In genomic region chr2:32509896-32510295, GRCm38 (mm10) we compare ENCODE assay signal across 8 mouse cellular contexts. TPM values are rescaled to one million over a fixed set of nuclear protein-coding genes. Genes with fewer than 3 reads are reported as not detected.
A peak's percentile ranks its signal among the peaks of the same experiment; 100 is the strongest.
DNase-seq lines count a peak whose midpoint lies in the region; ATAC-seq and TF ChIP-seq lines count a peak whose summit lies in the region.

No protein-coding gene starts in this region.

- H3K36me3 ChIP-seq in embryonic facial prominence, embryonic 12.5 days, result no peaks in the 10 kb centered on the region
- no peaks in the 10 kb centered on the region for H3K36me3 ChIP-seq in intestine, postnatal 0 days (ENCODE audit: control insufficient read depth, insufficient read depth)
- no peaks in the 10 kb centered on the region for H3K36me3 ChIP-seq in neural tube, embryonic 15.5 days

- H3K9ac ChIP-seq in embryonic facial prominence, embryonic 12.5 days, result peak overlapping the region; percentile 15; the same call in 1 of the 2 replicates
- H3K9ac ChIP-seq in intestine, postnatal 0 days (ENCODE audit: low read depth, low read length), result no peak overlapping the region
- no peak overlapping the region for H3K9ac ChIP-seq in neural tube, embryonic 15.5 days (replicated peaks)

- no peak for TF ChIP-seq POLR2A in lung, adult 2 months (IDR thresholded peaks at IDR 0.05; ENCODE audit: borderline replicate concordance, extremely low read depth, low read depth, low read length)

- no peak overlapping the region for H3K4me3 ChIP-seq in lung, adult 2 months (replicated peaks; ENCODE audit: extremely low read depth, low read depth, low read length)
- H3K4me3 ChIP-seq in embryonic facial prominence, embryonic 12.5 days, result no peak overlapping the region
- H3K4me3 ChIP-seq in intestine, postnatal 0 days (ENCODE audit: low read depth, low read length), result no peak overlapping the region
- H3K4me3 ChIP-seq in neural tube, embryonic 15.5 days (replicated peaks), result no peak overlapping the region

- DNase-seq in lung, adult 18-20 months, result peak; percentile 28 to 61
- DNase-seq in lung, adult 2 months, result no peak
- no peak for DNase-seq in right cerebral cortex, postnatal 36 days (ENCODE audit: low spot score in 2 of 2)
- DNase-seq in gastrocnemius, postnatal 36 days, result no peak
- DNase-seq in cerebellum, adult 9-11 months, result no peak

- H3K4me1 ChIP-seq in lung, adult 2 months (ENCODE audit: control insufficient read depth, insufficient read depth, low read length), result peaks cover 19% of the 10 kb centered on the region
- peaks cover 12% of the 10 kb centered on the region for H3K4me1 ChIP-seq in embryonic facial prominence, embryonic 12.5 days
- H3K4me1 ChIP-seq in intestine, postnatal 0 days (replicated peaks; ENCODE audit: control insufficient read depth, insufficient read depth, low read length), result no peaks in the 10 kb centered on the region; the same call in 1 of the 2 replicates
- 0 out of 2 replicates have a peak, but pooled peaks cover 3% of the 10 kb centered on the region for H3K4me1 ChIP-seq in neural tube, embryonic 15.5 days

- no peaks in the 10 kb centered on the region for H3K27me3 ChIP-seq in embryonic facial prominence, embryonic 12.5 days
- no peaks in the 10 kb centered on the region for H3K27me3 ChIP-seq in intestine, postnatal 0 days (replicated peaks; ENCODE audit: control insufficient read depth, insufficient read depth, low read length)
- no peaks in the 10 kb centered on the region for H3K27me3 ChIP-seq in neural tube, embryonic 15.5 days (replicated peaks)

- H3K27ac ChIP-seq in embryonic facial prominence, embryonic 12.5 days, result peak overlapping the region; percentile 63
- H3K27ac ChIP-seq in intestine, postnatal 0 days (ENCODE audit: low read depth, low read length), result peak overlapping the region; percentile 10; the same call in 1 of the 2 replicates
- peak overlapping the region; percentile 33 for H3K27ac ChIP-seq in neural tube, embryonic 15.5 days (replicated peaks)

- intact Hi-C loops in gastrocnemius, postnatal 36 days (cut with DNase I), result no loop called here

- no peak for TF ChIP-seq CTCF in lung, adult 2 months (IDR thresholded peaks at IDR 0.05; ENCODE audit: insufficient read depth, low read length)
- no peak for TF ChIP-seq CTCF in intestine, postnatal 0 days (IDR thresholded peaks at IDR 0.05; ENCODE audit: low read depth)

- no peak for ATAC-seq in embryonic facial prominence, embryonic 12.5 days (ENCODE audit: insufficient number of reproducible peaks, insufficient read depth, low FRiP score, low TSS enrichment)
- no peak for ATAC-seq in intestine, postnatal 0 days
- no peak for ATAC-seq in neural tube, embryonic 15.5 days (ENCODE audit: low FRiP score)

- WGBS in lung, adult 2 months, result 37% methylated on average over 8 of the region's 8 CpGs
- 30% methylated on average over 8 of the region's 8 CpGs for WGBS in embryonic facial prominence, embryonic 12.5 days
- WGBS in intestine, postnatal 0 days, result 36% methylated on average over 8 of the region's 8 CpGs
- WGBS in neural tube, embryonic 15.5 days, result 59% methylated on average over 8 of the region's 8 CpGs

- H3K9me3 ChIP-seq in embryonic facial prominence, embryonic 12.5 days, result no peaks in the 10 kb centered on the region
- no peaks in the 10 kb centered on the region for H3K9me3 ChIP-seq in intestine, postnatal 0 days (ENCODE audit: control insufficient read depth)
- H3K9me3 ChIP-seq in neural tube, embryonic 15.5 days (replicated peaks), result no peaks in the 10 kb centered on the region

- no peak overlapping the region for H3K4me2 ChIP-seq in embryonic facial prominence, embryonic 12.5 days (replicated peaks)
- H3K4me2 ChIP-seq in intestine, postnatal 0 days (replicated peaks; ENCODE audit: low read depth), result no peak overlapping the region
- no peak overlapping the region for H3K4me2 ChIP-seq in neural tube, embryonic 15.5 days

RNA-seq across cellular contexts. Expression of gene Fam102a, which starts 25.2 kb away (rescaled TPM):
- polyA plus RNA-seq in lung, adult 2 months (2012; rRNA removed), result 23.7 and 24.0 TPM in 2 replicates
- 14.2 and 17.0 TPM in 2 replicates for polyA plus RNA-seq in embryonic facial prominence, embryonic 12.5 days (2016; fragmentation: Nextera tagmentation; extraction: Ambion mirVana)
- polyA plus RNA-seq in intestine, postnatal 0 days (2015; fragmentation: Nextera tagmentation; extraction: Ambion mirVana), result 18.0 and 18.4 TPM in 2 replicates
- polyA plus RNA-seq in neural tube, embryonic 15.5 days (2015; fragmentation: Nextera tagmentation; extraction: Ambion mirVana), result 6.7 and 7.0 TPM in 2 replicates
- total RNA-seq in gastrocnemius, postnatal 36 days (2021), result 1 to 10 TPM; 2.6 to 2.7 TPM

RNA-seq across cellular contexts. Expression of gene Slc25a25, which starts 58.7 kb away (rescaled TPM):
- 19.9 and 21.9 TPM in 2 replicates for polyA plus RNA-seq in lung, adult 2 months (2012; rRNA removed)
- polyA plus RNA-seq in embryonic facial prominence, embryonic 12.5 days (2016; fragmentation: Nextera tagmentation; extraction: Ambion mirVana), result 30.2 and 31.5 TPM in 2 replicates
- 45.1 and 52.6 TPM in 2 replicates for polyA plus RNA-seq in intestine, postnatal 0 days (2015; fragmentation: Nextera tagmentation; extraction: Ambion mirVana)
- polyA plus RNA-seq in neural tube, embryonic 15.5 days (2015; fragmentation: Nextera tagmentation; extraction: Ambion mirVana), result 51.4 and 58.8 TPM in 2 replicates
- total RNA-seq in gastrocnemius, postnatal 36 days (2021), result 100 to 1,000 TPM in 1 of 2 experiments, 10 to 100 TPM in 1; 71.7 to 145 TPM

RNA-seq across cellular contexts. Expression of gene Naif1, which starts 59.6 kb away (rescaled TPM):
- polyA plus RNA-seq in lung, adult 2 months (2012; rRNA removed), result 5.1 and 5.5 TPM in 2 replicates
- polyA plus RNA-seq in embryonic facial prominence, embryonic 12.5 days (2016; fragmentation: Nextera tagmentation; extraction: Ambion mirVana), result 6.1 and 6.3 TPM in 2 replicates
- polyA plus RNA-seq in intestine, postnatal 0 days (2015; fragmentation: Nextera tagmentation; extraction: Ambion mirVana), result 2.9 and 3.2 TPM in 2 replicates
- polyA plus RNA-seq in neural tube, embryonic 15.5 days (2015; fragmentation: Nextera tagmentation; extraction: Ambion mirVana), result 4.4 and 5.3 TPM in 2 replicates
- total RNA-seq in gastrocnemius, postnatal 36 days (2021), result 1 to 10 TPM; 1.8 to 1.9 TPM

Comparison
In these comparisons a context has a peak if more than half of its experiments do, and no peak if none do; other contexts are left out.
1. DNase-seq: peak in lung, adult 18-20 months (2 of 2); none in lung, adult 2 months (single experiment), right cerebral cortex, postnatal 36 days (0 of 2), gastrocnemius, postnatal 36 days (0 of 2) and cerebellum, adult 9-11 months (single experiment).
2. H3K27ac ChIP-seq: peak in every context shown above with its lines; median percentile 63 in embryonic facial prominence, embryonic 12.5 days; 33 in neural tube, embryonic 15.5 days; 10 in intestine, postnatal 0 days.